Mouse (Mus musculus) right cerebral cortex, postnatal 4 days (tissue): ENCODE data around the gene Lztfl1.
"Not testable (repeated sequence)": the region's sequence is repeated elsewhere in the genome, so short reads cannot be mapped to it uniquely, and the experiment has no call there.

Experiments
- DNase-seq: peaks from one replicate; pipeline ENCODE4 v3.0.0-alpha.2; 2022

Gene Lztfl1

GRCm38 (mm10) chr9:123717186-123718008 is at the start of gene Lztfl1:
Lztfl1 (minus strand) TSS chr9:123717697.
- peak; percentile 91 for DNase-seq

DNA sequence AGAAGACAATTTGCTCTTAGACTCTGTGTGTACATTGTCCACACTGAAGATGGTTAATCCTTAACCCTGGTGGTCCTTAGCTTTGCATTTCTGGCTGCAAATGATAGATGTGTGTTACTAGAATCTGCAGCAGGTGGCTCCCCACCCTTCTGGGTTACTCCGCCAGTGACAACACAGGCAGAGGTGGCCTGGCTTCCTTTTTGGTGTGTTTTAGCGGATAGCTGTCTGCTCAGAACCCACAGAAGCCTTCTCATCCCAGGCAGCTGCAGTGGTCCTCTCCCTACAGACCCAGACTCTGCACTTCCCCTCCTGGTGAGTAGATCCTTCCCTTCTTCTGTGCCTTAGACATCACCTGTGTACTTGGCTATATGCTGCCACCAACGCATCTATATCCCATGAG is 49.5 kb upstream of the Lztfl1 start:
- DNase-seq, result no peak

GRCm38 (mm10) chr9:123763771-123764170 is 46.3 kb upstream of the Lztfl1 start:
- DNase-seq, result no peak

DNA sequence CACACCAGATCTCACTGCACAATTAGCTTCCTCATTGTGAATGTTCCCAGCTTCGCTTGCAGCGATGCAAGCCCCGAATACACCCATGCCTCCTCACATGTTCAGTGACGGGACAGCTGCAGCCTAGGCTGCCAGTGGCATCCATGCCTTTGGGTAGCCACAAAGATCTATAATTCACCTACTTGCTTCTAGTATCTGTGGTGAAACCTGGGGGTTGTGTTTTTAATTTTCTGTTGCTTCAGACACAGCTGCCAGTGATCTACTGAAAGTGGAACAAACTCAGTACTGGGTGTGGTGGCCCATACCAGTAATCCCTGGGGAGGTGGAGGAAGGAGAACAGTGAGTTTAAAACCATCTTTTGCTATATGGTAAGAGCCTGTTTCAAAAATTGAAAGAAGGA is 45.4 kb upstream of the Lztfl1 start:
- DNase-seq, result no peak

DNA sequence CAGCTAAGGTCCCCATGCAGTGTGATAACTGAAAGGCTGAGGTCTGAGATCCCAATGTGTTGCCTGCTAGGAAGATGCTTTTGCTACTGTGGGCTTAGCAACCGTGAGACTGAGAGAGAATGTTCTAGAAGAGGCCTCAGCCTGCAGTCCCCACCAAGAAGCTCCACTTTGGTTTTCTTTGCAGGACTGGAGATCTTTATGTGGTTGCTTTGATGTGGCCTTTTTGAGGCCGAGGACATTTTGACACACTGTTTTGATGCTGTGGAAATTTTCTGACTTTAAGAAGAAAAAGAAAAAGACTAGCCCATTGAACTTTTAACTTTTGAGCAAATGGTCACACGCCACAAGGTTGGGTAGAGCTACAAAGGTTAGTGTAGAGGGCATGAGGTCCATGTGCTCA is 43.3 kb upstream of the Lztfl1 start:
- no peak for DNase-seq

DNA sequence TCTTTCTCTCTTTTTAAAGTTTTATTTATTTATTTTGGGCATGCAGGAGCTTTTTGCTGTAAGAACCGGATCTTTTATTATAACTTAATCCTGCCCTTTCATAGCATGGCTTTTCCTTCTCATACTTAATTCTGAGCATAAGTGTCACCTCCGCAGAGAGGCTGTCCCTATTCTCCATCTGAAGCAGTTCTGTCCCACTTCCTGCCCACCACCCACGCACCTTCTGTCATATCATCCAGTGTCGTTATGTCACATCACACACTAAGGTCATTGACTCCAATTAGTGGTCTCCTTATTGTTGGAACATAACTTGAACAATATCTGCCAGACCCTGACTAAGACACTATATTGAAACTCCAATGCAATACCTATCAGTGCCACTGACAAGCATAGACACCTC is 41.1 kb upstream of the Lztfl1 start:
- no peak for DNase-seq

GRCm38 (mm10) chr9:123758156-123758555 is 40.7 kb upstream of the Lztfl1 start:
- no peak for DNase-seq

DNA sequence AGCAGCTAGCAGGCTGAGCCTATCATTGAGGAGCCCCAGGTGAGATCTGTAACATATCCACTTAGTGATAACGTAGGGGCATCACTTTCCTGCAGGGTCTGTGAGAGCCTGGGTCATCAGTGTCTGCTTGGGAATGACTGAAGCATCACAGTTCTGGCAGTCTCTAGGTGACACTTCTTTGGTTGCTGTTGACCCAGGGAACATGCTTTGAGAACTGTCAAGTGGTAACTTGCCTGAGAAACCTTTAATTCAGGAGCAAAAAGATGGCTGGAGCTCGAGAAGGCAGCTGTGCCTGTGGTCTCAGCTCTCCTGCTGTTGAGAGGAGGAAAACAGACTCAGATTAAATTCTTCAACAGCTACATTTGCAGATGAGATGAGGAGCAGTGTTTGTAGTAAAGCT is 39.8 kb upstream of the Lztfl1 start:
- DNase-seq, result no peak

DNA sequence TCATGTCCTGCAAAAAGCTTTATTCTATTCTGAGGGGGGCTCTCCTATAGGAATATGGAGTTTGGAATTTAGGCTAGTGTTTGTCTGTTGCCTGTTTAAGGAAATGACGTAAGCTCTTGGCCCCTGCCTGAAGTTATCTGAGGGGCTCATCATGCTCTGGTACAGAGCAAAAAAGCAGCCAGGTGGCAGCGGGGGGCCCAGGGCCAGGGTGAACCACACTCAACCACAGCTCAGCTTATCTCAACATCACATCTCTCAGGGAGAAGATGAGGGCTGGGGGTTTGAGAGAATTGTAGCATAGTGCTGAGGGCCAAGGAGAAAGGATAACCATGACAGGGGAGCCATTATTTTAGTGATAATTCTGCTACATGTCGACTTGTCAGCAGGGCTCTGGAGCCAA is 39.3 kb upstream of the Lztfl1 start:
- DNase-seq, result no peak

GRCm38 (mm10) chr9:123754333-123754732 is 36.8 kb upstream of the Lztfl1 start:
- no peak for DNase-seq

- DNase-seq, result not testable (repeated sequence)
These were observed 32.2 kb upstream of the Lztfl1 start for GRCm38 (mm10) chr9:123749687-123750086.

GRCm38 (mm10) chr9:123740799-123741198 is 23.3 kb upstream of the Lztfl1 start:
- DNase-seq, result no peak

DNA sequence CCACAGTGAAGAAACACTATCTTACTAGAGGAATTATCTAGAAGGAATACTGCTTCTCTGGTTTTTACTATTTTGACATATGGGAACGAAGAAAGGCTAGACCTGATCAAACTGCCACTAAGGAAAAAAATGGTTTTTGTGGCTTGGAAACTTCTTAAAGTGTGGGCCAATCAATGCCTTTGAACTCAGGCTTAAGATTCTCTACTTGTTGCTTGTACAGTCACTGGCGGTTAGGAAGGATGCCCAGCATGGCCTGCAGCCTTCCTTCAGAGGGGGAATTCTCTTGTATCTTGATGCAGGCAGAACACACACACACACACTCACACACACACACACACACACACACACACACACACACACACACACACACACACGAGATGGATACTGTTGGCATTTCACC is 16.6 kb upstream of the Lztfl1 start:
- no peak for DNase-seq

- DNase-seq, result no peak
These were observed 13.8 kb upstream of the Lztfl1 start for GRCm38 (mm10) chr9:123731271-123731670.

DNA sequence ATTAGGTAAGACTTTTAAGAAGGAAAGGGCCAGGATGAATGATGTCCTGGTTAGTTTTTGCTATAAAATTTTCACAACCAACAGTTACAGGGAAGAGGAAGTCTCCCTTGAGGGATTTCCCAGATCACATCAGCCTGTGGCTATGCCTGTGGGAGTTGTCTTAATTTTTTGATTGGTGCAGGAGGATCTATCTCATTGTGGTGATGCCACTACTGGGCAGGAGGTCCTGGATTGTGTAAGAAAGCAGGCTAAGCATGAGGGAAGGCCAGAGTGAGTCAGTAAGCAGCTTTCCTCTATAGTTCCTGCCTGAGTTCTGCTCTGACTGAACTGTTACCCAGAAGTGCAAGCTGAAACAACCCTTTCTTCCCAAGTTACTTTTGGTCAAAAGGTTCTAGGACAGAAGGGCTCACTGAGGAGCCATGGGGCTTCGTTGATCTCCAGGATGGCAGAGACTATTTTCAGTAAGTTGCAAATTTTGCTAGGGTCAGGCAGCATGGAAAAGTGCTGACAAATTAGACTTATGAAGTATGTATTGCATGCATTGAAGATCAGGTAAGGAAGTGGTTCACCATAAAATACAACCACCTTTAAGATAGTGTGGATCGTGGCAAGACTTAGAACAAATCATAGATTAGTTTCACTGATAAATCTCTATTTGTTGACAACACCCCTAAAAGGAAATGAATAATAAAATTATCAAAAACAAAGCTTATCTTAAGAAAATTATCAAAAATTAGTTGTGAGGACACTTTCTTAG is 5.4 kb upstream of the Lztfl1 start:
- no peak for DNase-seq

GRCm38 (mm10) chr9:123716301-123716700 is 1.2 kb downstream of the Lztfl1 start:
- DNase-seq, result no peak

- DNase-seq, result no peak
These were observed 4.4 kb downstream of the Lztfl1 start for GRCm38 (mm10) chr9:123713111-123713510.

DNA sequence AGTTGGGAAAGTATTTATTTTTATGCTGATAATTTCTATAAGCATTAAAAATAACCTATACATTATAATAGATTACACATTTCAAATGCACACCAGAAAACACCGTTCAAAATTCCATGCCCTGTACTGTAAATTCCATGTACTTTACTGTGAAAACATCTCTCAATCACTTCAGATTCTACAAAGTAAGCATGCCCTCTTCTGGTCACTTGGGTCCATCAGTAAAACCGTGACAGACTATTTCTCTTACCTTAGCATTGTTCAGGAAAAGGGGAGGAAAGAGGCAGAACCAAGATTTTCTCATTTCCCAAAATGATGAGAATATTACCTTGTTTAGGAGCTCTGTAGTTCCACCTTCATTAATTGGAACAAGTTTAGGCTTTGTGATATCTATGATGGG is 8.3 kb downstream of the Lztfl1 start:
- DNase-seq, result no peak

- DNase-seq, result no peak
These were observed 15.7 kb downstream of the Lztfl1 start for GRCm38 (mm10) chr9:123701822-123702221.

- DNase-seq, result no peak
These were observed 21.7 kb downstream of the Lztfl1 start for GRCm38 (mm10) chr9:123695634-123696302.

DNA sequence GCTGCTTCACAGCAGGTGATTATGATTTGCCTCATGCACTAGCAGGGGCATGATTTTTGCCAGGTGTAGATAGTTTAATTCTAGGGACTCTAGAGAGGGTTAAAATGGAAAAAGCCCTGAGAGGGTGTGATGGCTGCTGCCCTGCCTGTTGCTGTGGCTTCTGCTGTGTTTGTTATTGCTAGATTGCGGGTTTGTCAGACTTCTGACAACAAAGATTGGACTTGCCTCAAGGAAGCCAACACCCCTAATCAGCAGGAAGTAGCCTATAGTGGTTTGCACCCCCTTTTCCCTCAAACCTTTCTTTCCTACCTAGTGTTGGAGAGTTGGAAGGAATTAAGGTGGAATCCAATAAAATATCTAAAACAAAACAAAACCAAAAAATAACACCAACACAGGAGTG is 29.3 kb downstream of the Lztfl1 start:
- no peak for DNase-seq

DNA sequence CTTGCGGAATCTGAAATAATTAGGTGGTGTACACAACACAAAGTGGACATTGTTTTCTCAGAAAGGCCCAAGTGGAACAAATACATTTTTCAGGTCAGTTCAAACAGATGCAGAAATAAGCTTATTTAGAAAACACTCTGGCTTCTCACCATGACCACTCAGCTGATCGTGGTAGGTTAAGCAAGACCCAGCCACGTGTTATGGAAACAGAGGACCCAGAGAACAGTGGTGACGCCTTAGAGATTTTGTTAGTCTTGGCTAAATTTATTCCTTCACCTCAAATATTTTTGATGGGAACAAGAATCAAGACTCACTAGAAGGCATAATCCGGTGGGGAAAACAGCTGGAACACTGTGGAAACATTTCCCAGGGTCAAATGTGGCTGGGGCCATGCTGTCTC is 31.3 kb downstream of the Lztfl1 start:
- no peak for DNase-seq

DNA sequence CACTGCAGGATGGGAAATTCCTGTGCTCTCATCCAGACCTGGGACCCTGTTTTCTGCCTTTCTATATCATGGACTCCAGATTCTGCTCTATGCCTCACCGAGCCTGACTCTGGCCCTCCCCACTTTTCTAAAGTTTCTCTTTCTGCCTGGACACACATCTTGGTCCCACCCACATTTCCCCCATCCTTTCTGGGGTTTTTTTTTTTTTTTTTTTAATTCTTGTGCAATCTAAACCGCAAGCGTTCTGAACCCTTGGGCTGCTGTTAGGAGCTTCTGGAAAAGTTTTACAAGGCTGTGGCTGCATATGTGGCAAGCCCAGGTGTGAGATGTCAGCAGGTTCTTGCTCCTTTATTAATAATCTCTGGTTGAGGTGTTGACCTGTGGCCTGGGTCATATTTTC is 33.8 kb downstream of the Lztfl1 start:
- DNase-seq, result no peak

- no peak for DNase-seq
These were observed 38.3 kb downstream of the Lztfl1 start for GRCm38 (mm10) chr9:123679198-123679597.
